Mouse (Mus musculus) lung, embryonic 15.5 days (tissue): ENCODE measurements around the gene Ppfibp1. TPM values are rescaled to one million over a fixed set of nuclear protein-coding genes. Genes with fewer than 3 reads are reported as not detected.

ENCODE experiments used
- ATAC-seq: fragments of 200-750 bp; cut with Nextera tagmentation; 2 replicates; pipeline ENCODE4 v1.8.0; 2017; ENCODE audit warnings: moderate number of reproducible peaks, borderline replicate concordance; ENCODE audit not compliant: low FRiP score, low TSS enrichment; ENCODE audit errors: extremely low read depth
- H3K27ac ChIP-seq: fragments of 300-500 bp; sonication (generic); 2 replicates; pipeline ENCODE4 v1.5.1; 2015; ENCODE audit warnings: moderate library complexity, mild to moderate bottlenecking, inconsistent platforms
- H3K27me3 ChIP-seq: fragments of 300-500 bp; sonication (generic); 2 replicates; pipeline ENCODE4 v1.6.1; 2015; ENCODE audit warnings: inconsistent platforms
- H3K36me3 ChIP-seq: fragments of 300-500 bp; sonication (generic); 2 replicates; pipeline ENCODE4 v1.6.1; 2015; ENCODE audit warnings: inconsistent platforms
- H3K4me1 ChIP-seq: fragments of 300-500 bp; sonication (generic); 2 replicates; pipeline ENCODE4 v1.6.1; 2015; ENCODE audit warnings: inconsistent platforms
- H3K4me2 ChIP-seq: fragments of 300-500 bp; sonication (generic); 2 replicates; pipeline ENCODE4 v1.6.1; 2015; ENCODE audit warnings: inconsistent platforms, mild to moderate bottlenecking, moderate library complexity
- H3K4me3 ChIP-seq: fragments of 300-500 bp; sonication (generic); 2 replicates; pipeline ENCODE4 v1.5.1; 2015; ENCODE audit warnings: mild to moderate bottlenecking, inconsistent platforms
- H3K9ac ChIP-seq: fragments of 300-500 bp; sonication (generic); 2 replicates; pipeline ENCODE4 v1.6.1; 2015; ENCODE audit warnings: inconsistent platforms
- H3K9me3 ChIP-seq: fragments of 300-500 bp; sonication (generic); 2 replicates; pipeline ENCODE4 v1.6.1; 2016; ENCODE audit warnings: inconsistent platforms
- WGBS: fragments of 180-500 bp; shearing (Covaris S2); methylation state at CpG from one replicate; pipeline ENCODE4 v1.1.7; 2015; 5-methylcytosine and 5-hydroxymethylcytosine counted together
- polyA plus RNA-seq: library from polyadenylated mRNA; unstranded; fragments of >200 nt; fragmentation: Nextera tagmentation; extraction: Ambion mirVana; gene quantifications from 2 replicates; pipeline ENCODE4 v1.2.1, GENCODE M21; 2015

Ppfibp1 gene
- polyA plus RNA-seq, 1 experiment from 2014 or later: 52.3 TPM

DNA sequence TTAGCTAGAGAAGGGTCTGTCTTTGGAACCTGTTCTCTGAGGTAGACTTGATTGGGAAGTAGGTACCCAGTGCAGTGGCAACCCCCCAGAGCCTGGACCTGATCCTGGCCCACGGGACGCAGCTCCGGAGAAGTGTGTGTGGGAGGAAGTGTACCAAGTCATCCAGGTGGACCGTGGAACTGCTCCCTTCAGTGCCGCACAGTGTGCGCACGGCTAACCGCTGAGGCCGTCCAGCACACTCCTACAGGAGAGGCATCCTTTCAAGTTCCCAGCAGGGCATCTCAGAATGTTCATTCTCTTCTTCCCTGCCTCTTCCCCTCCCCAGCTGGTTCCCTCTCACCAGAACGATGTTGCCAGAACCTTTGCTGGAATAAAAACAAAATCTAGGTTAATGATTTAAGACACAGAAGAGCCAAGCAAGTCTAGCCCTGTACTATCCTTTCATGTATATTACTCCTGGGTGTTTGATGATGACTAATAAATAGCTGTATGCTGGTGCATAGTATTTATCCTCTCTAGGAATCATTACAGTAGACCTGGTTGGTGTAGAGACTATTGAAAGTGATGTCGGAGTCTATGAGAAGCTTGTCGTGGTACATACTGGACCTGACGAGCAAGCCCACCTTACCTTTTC lies 77.0 kb downstream of the Ppfibp1 start:
- Histone ChIP-seq H3K9ac (no peak overlapping the region), H3K27ac (no peak overlapping the region), H3K4me3 (no peak overlapping the region), H3K36me3 (no peaks in the 10 kb centered on the region), H3K4me2 (no peak overlapping the region), H3K9me3 (no peaks in the 10 kb centered on the region), H3K4me1 (peaks cover 7% of the 10 kb centered on the region; the same call in 1 of the 2 replicates), H3K27me3 (no peaks in the 10 kb centered on the region)
- 90% methylated on average over 13 of the region's 13 CpGs for WGBS
- no peak for ATAC-seq

DNA sequence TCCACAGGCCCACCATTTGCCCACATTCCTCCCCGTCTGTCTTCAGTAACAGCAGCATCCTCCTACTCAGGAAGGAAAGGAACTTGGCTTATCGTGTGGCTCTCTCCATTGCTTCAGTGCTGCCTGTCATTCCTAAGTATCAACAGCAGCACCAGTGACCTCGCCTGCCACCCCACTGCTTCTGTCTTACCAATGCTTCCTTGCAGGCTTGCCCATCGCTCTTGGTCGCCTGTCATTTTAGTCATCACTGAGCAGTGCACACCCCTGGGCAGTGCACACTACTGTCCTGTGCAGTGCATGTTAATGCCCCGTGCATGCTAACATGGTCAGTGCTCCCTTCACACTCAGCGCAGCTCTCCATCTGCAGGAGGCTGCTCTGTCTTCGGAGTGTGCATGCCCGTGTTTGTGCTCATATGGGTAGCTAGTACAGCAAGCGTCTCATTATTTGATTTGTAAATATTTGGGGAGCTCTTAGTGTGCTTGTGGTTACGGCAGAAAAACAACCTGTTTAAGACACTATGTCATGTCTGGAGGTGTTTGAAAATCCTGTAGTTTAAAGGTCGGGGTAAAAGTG lies 78.2 kb downstream of the Ppfibp1 start:
- peak; percentile 49; the same call in 1 of the 2 replicates for ATAC-seq
- 38% methylated on average over 12 of the region's 12 CpGs for WGBS
- Histone ChIP-seq H3K9ac (no peak overlapping the region), H3K27me3 (no peaks in the 10 kb centered on the region), H3K36me3 (no peaks in the 10 kb centered on the region), H3K4me1 (peaks cover 7% of the 10 kb centered on the region; the same call in 1 of the 2 replicates), H3K9me3 (no peaks in the 10 kb centered on the region), H3K4me3 (no peak overlapping the region), H3K4me2 (no peak overlapping the region), H3K27ac (no peak overlapping the region)

DNA sequence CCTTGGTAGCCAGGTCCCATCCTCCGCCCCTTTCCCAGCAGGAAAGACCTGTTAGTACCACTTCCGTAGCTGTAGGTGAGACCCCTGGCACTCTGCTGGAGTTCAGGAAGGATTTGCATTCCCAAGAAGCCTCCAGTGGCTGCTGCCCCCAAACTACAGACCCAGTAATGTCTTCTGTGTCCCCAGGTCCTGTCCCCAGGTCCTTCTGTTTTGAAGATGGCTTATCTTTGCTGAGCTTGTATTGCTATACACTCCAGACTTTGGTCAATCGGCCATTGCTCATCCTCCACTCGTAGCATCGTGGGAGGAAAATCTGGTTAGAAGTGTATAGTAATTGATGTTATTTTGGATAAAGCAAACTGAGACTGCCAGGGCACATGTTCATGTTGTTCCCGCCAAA lies 79.5 kb downstream of the Ppfibp1 start:
- no peaks in the 10 kb centered on the region for H3K36me3 ChIP-seq
- WGBS: 68% methylated on average over 6 of the region's 6 CpGs
- ATAC-seq: no peak
- H3K9me3 ChIP-seq: no peaks in the 10 kb centered on the region
- no peak overlapping the region for H3K9ac ChIP-seq
- H3K4me3 ChIP-seq: no peak overlapping the region
- H3K27me3 ChIP-seq: no peaks in the 10 kb centered on the region
- H3K4me2 ChIP-seq: no peak overlapping the region
- H3K27ac ChIP-seq: no peak overlapping the region
- H3K4me1 ChIP-seq: peaks cover 7% of the 10 kb centered on the region; the same call in 1 of the 2 replicates

DNA sequence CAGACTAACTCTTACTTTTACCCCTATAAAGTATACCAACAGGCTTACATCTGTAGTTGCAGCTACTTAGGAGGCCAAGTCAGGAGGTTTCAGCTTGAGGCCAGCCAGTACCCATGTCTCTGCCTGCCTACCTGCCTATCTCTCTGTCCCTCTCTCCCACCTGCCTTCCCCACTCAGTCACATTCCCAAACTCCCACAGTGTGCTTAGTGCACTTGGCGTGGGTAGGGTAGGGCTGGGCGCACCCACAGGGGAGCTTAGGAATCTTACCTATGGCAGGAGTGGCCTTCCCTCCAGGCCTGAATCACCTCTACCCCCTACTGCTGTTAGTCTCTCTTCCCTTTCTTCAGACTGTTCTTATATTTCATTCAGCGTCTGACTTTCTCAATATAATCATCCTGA lies 82.5 kb downstream of the Ppfibp1 start:
- Histone ChIP-seq H3K9ac (no peak overlapping the region), H3K9me3 (no peaks in the 10 kb centered on the region), H3K27ac (no peak overlapping the region), H3K27me3 (no peaks in the 10 kb centered on the region), H3K4me1 (peaks cover 7% of the 10 kb centered on the region; the same call in 1 of the 2 replicates), H3K36me3 (no peaks in the 10 kb centered on the region), H3K4me2 (no peak overlapping the region), H3K4me3 (no peak overlapping the region)
- ATAC-seq: no peak
- WGBS: 63% methylated on average over 3 of the region's 3 CpGs

DNA sequence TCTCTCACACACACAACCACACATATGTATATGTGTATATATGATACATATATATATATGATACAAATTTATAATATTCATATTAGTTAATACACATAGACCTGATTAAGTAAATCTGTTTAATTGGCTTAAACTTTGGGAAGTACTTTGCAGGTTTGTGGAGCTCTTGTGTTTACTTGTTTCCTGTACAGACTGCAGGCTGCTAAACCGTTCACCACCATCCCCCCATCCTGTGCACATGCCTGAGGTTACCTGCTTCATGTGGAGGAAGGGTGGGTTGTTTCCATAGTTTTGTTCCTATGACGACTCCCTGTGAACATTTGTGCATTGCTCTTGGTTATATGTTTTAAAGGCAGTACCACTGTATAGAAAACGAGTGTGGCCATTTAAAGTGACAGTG lies 83.1 kb downstream of the Ppfibp1 start:
- no peak overlapping the region for H3K4me2 ChIP-seq
- H3K27me3 ChIP-seq: no peaks in the 10 kb centered on the region
- H3K9ac ChIP-seq: no peak overlapping the region
- no peak for ATAC-seq
- no peaks in the 10 kb centered on the region for H3K36me3 ChIP-seq
- no peak overlapping the region for H3K27ac ChIP-seq
- H3K4me1 ChIP-seq: peaks cover 3% of the 10 kb centered on the region; the same call in 1 of the 2 replicates
- no peak overlapping the region for H3K4me3 ChIP-seq
- 50% methylated on average over 3 of the region's 3 CpGs for WGBS
- H3K9me3 ChIP-seq: no peaks in the 10 kb centered on the region

DNA sequence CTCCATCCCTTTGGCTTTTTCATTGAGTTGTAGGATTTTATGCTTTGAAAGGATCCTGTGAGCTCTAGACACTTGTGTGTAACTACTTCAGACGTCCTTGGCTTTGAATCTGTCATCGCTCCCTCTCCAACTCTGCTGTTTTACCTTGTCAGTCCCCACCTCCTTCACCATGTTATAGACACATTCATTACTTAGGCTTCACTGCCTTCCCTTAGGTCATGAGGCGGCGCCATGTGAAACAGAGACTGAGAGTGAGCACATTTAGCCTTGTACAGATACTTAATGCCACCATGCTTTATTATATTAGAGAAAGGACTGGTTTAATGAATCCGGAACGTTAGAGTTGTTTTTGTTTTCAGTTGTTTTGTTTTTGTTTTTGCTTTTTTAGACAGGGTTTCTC lies 83.7 kb downstream of the Ppfibp1 start:
- WGBS: 64% methylated on average over 6 of the region's 6 CpGs
- Histone ChIP-seq H3K27ac (no peak overlapping the region), H3K4me2 (no peak overlapping the region), H3K36me3 (peaks cover 3% of the 10 kb centered on the region; the same call in 1 of the 2 replicates), H3K27me3 (no peaks in the 10 kb centered on the region), H3K4me1 (no peaks in the 10 kb centered on the region), H3K4me3 (no peak overlapping the region), H3K9me3 (no peaks in the 10 kb centered on the region), H3K9ac (no peak overlapping the region)
- no peak for ATAC-seq

DNA sequence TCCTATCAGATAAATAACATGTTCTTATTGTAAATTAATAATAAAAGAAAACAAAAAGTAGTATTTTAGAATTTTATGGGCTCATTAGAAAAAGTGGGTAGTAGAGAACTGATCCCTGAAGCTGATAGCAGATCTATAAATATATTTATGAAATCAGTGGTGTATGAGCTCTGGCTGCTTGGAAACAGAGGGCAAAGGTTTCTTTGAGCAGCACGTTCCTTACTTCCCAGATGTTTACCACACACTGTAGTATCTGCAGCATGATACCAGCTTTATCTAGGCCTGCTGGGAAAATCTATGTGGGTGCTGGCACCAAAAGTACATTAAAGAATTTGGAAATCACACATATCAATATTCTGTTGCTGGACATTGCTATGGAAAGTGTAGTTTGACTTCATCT lies 84.5 kb downstream of the Ppfibp1 start:
- Histone ChIP-seq H3K4me1 (no peaks in the 10 kb centered on the region), H3K9ac (no peak overlapping the region), H3K9me3 (no peaks in the 10 kb centered on the region), H3K36me3 (peaks cover 5% of the 10 kb centered on the region; the same call in 1 of the 2 replicates), H3K4me3 (no peak overlapping the region), H3K27me3 (no peaks in the 10 kb centered on the region), H3K27ac (no peak overlapping the region), H3K4me2 (no peak overlapping the region)
- no peak for ATAC-seq
- WGBS: 33% methylated on average over 1 of the region's 1 CpGs

DNA sequence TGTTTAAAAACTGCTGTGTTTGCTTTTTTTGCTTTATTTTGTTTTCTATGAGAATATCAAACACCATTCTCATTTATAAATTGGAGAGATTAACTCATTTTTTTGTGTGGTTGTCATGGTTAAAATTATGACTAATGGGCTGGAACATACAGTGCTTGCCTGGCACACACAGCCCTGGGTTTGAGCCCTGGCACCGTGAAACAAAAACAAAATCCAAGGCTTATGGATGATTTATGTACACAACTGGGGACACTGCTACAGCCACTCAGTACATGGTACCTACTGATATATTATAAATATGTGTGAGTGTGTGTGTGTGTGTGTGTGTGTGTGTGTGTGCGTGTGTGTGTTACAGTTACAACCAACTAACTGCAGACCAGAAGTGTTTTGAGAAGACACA lies 85.1 kb downstream of the Ppfibp1 start:
- H3K4me2 ChIP-seq: no peak overlapping the region
- H3K36me3 ChIP-seq: peaks cover 10% of the 10 kb centered on the region
- H3K4me3 ChIP-seq: no peak overlapping the region
- no peak overlapping the region for H3K9ac ChIP-seq
- H3K27me3 ChIP-seq: no peaks in the 10 kb centered on the region
- ATAC-seq: no peak
- 54% methylated on average over 2 of the region's 2 CpGs for WGBS
- no peaks in the 10 kb centered on the region for H3K9me3 ChIP-seq
- no peak overlapping the region for H3K27ac ChIP-seq
- peaks cover under 1% of the 10 kb centered on the region for H3K4me1 ChIP-seq

DNA sequence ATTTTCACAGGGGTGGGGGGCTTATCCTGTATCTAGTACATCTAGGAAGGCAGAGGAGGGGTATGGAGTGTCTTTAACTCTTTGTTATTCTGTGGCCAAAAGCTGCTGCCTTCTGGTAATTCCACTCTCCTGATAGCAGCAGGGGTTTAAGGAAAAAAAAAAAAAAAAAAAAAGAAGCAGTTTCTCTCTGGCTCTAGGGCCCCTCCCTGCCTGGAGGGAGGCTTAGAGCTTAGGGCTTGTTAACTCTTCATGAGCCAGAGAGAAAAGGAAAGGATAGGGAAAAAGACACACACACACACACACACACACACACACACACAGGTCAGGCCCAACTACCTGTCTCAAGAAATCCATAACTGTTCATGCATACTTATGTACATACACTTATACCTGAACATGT lies 85.5 kb downstream of the Ppfibp1 start:
- Histone ChIP-seq H3K36me3 (peaks cover 10% of the 10 kb centered on the region), H3K4me2 (no peak overlapping the region), H3K9ac (no peak overlapping the region), H3K4me1 (peaks cover 5% of the 10 kb centered on the region), H3K27me3 (no peaks in the 10 kb centered on the region), H3K4me3 (no peak overlapping the region), H3K27ac (no peak overlapping the region), H3K9me3 (no peaks in the 10 kb centered on the region)
- ATAC-seq: no peak

DNA sequence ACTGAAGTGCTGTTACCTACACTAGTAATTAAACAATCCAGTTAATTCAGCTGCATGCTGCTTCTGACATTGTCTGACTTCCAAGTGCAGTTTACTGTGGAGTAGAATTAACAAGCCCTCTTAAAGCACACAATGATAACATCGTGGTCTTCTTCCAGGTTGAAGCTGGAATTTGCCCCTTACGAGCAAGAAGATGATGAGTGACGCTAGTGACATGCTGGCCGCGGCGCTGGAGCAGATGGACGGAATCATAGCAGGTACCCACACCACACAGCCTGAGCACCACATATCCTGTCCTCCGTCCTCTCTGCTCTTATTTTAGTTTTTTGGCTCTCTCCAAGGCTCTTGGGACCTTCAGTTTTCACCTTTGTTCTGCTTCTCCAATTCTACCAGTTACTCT lies 88.2 kb downstream of the Ppfibp1 start:
- H3K9ac ChIP-seq: no peak overlapping the region
- no peaks in the 10 kb centered on the region for H3K9me3 ChIP-seq
- H3K4me2 ChIP-seq: no peak overlapping the region
- ATAC-seq: no peak
- H3K4me1 ChIP-seq: peaks cover 19% of the 10 kb centered on the region
- H3K27ac ChIP-seq: no peak overlapping the region
- WGBS: 76% methylated on average over 8 of the region's 8 CpGs
- H3K4me3 ChIP-seq: no peak overlapping the region
- no peaks in the 10 kb centered on the region for H3K27me3 ChIP-seq
- peaks cover 10% of the 10 kb centered on the region for H3K36me3 ChIP-seq

DNA sequence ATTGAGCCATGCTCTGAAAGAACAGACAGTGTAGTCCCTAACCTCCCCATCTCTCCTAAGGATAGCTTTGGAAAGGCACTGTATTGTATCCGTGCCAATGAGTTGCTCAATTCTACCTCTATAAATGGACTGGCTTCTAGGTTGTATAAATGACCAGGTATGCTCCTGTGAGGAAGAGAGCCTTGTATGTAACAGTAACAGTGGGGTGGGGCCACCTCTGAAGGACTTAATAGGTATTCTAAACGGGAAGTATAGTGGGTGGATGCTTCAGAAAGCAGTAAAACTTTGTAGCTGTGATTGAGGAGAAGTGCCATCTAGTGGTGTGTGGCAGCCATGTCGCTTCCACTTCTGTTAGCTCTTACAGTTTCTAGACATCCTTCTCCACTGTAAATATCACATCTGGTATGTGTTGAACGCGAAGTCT lies 90.4 kb downstream of the Ppfibp1 start:
- peak; percentile 20; the same call in 1 of the 2 replicates for ATAC-seq
- no peak overlapping the region for H3K9ac ChIP-seq
- 36% methylated on average over 5 of the region's 5 CpGs for WGBS

DNA sequence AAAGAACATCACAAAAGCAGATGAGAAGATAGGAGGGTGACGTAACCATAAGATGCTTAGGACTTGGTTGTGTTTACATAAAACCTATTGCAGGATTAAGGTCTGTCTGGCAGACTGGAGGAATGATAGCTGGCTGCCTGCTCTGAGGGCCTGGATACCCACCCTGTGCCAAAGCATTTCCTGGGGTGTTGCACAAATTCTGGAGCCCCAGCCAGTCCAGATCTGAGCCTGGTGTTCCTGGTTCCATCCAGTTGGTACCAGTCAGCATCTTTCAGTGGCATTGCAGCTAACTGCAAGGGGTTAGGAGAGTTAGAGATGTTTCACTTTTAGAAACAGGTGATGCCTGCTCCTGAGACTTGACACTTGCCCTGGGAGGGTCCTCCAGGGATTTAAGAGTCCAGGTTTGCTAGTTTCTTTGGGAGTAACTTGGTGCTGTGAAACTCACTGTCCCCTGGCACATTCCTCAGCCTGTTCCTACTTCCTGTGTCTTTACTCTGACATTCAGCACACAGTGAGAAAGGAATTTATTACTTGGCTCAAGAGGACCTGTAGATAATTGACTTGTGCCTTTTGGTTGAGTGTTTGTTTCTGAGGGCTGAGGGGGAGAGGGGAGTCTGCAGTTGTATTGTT lies 90.9 kb downstream of the Ppfibp1 start:
- WGBS: 30% methylated on average over 1 of the region's 1 CpGs
- H3K4me2 ChIP-seq: peak overlapping the region; percentile 14; the same call in 1 of the 2 replicates
- H3K27me3 ChIP-seq: no peaks in the 10 kb centered on the region
- H3K27ac ChIP-seq: peak overlapping the region; percentile 85
- H3K4me3 ChIP-seq: no peak overlapping the region
- H3K9ac ChIP-seq: no peak overlapping the region
- peaks cover 19% of the 10 kb centered on the region for H3K4me1 ChIP-seq
- peak; percentile 62; the same call in 1 of the 2 replicates for ATAC-seq
- H3K36me3 ChIP-seq: peaks cover 10% of the 10 kb centered on the region
- H3K9me3 ChIP-seq: no peaks in the 10 kb centered on the region

More for the DNA sequence above, 90.4 kb downstream of the Ppfibp1 start:
- H3K27ac ChIP-seq: peak overlapping the region; percentile 85
- H3K27me3 ChIP-seq: no peaks in the 10 kb centered on the region
- no peaks in the 10 kb centered on the region for H3K9me3 ChIP-seq
- peaks cover 10% of the 10 kb centered on the region for H3K36me3 ChIP-seq
- peaks cover 19% of the 10 kb centered on the region for H3K4me1 ChIP-seq
- H3K4me2 ChIP-seq: no peak overlapping the region
- H3K4me3 ChIP-seq: no peak overlapping the region
